Mouse (Mus musculus): ENCODE results near the gene Dgkh.

DNA sequence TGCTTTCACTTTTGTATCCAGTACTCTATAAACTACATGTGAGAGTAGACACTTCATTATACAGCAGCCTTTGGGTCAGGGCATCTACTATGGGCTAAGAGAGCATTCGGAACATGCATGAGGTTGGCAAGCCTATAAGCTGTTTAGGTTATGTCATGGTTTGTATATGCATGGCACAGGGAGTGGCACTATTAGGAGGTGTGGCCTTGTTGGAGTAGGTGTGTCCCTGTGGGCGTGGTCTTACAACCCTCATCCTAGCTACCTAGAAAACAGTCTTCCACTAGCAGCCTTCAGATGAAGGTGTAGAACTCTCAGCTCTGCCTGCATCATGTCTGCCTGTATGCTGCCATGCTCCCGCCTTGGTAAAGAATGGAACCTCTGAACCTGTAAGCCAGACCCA lies 139.6 kb downstream of the Dgkh start:
- TF ChIP-seq CTCF (IDR thresholded peaks at IDR 0.05), result no peak
- TF ChIP-seq EP300 (IDR thresholded peaks at IDR 0.05), result no peak

All from lung, postnatal 0 days (tissue).